10 mouse cellular contexts compared by ENCODE assay signal in the genomic region with DNA sequence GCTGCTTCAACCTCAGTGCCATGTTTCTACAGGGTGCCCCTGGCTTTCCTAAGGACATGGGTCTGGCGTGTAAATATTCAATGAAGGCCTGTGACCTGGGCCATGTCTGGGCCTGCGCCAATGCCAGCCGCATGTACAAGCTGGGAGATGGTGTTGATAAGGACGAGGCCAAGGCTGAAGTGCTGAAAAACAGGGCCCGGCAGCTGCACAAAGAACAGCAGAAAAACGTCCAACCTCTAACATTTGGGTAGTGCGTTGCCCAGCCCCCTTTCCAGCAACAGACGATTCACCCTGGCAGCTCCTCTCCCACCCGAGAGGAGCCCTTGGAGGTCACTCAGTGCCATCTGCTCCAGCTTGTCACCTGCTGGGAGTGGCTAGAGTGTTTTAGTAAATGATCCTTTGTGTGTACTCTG. TPM values are rescaled to one million over a fixed set of nuclear protein-coding genes. Genes with fewer than 3 reads are reported as not detected.
DNase-seq lines count a peak whose midpoint lies in the region; ATAC-seq lines count a peak whose summit lies in the region.
"Had no signal": no experiment of that assay in that cellular context is flagged by ENCODE, and none has a peak within 500 bp of the region (broad histone marks: within the 10 kb centered on the region; RNA-seq: fewer than 3 reads in every experiment).

No protein-coding gene starts in this region.

- DNase-seq in adrenal gland, postnatal 36 days = peak; percentile 76 to 82
- DNase-seq in embryonic facial prominence, embryonic 14.5 days (ENCODE audit: low spot score) = peak; percentile 56
- DNase-seq in lung, postnatal 10 days = no peak
- DNase-seq: heart, postnatal 10 days had no signal

- H3K9ac ChIP-seq in midbrain, embryonic 13.5 days (replicated peaks) = no peak overlapping the region; the same call in 1 of the 2 replicates
- no peak overlapping the region for H3K9ac ChIP-seq in midbrain, embryonic 16.5 days (ENCODE audit: low read depth, low read length)
- H3K9ac ChIP-seq in embryonic facial prominence, embryonic 14.5 days (ENCODE audit: low read depth, low read length) = no peak overlapping the region
- no peak overlapping the region for H3K9ac ChIP-seq in stomach, embryonic 15.5 days
- H3K9ac ChIP-seq: midbrain, embryonic 15.5 days had no signal

- no peak overlapping the region for H3K4me2 ChIP-seq in midbrain, embryonic 13.5 days (replicated peaks)
- no peak overlapping the region for H3K4me2 ChIP-seq in midbrain, embryonic 16.5 days (ENCODE audit: low read length)
- no peak overlapping the region for H3K4me2 ChIP-seq in embryonic facial prominence, embryonic 14.5 days (ENCODE audit: low read depth, low read length)
- H3K4me2 ChIP-seq in stomach, embryonic 15.5 days = no peak overlapping the region
- H3K4me2 ChIP-seq: midbrain, embryonic 15.5 days had no signal

- H3K36me3 ChIP-seq in midbrain, embryonic 13.5 days = peaks cover 45% of the 10 kb centered on the region
- H3K36me3 ChIP-seq in midbrain, embryonic 16.5 days (ENCODE audit: control insufficient read depth, insufficient read depth, low read length) = peaks cover 15% of the 10 kb centered on the region
- H3K36me3 ChIP-seq in embryonic facial prominence, embryonic 14.5 days (ENCODE audit: control insufficient read depth, insufficient read depth, low read length) = peaks cover 49% of the 10 kb centered on the region
- peaks cover 13% of the 10 kb centered on the region for H3K36me3 ChIP-seq in stomach, embryonic 15.5 days

- 55% methylated on average over 9 of the region's 9 CpGs for WGBS in midbrain, embryonic 13.5 days
- WGBS in midbrain, embryonic 16.5 days = 54% methylated on average over 9 of the region's 9 CpGs
- 77% methylated on average over 9 of the region's 9 CpGs for WGBS in embryonic facial prominence, embryonic 14.5 days
- 57% methylated on average over 9 of the region's 9 CpGs for WGBS in stomach, embryonic 15.5 days

- H3K27ac ChIP-seq in midbrain, embryonic 13.5 days = peak overlapping the region; percentile 51
- H3K27ac ChIP-seq in midbrain, embryonic 16.5 days (ENCODE audit: low read length) = no peak overlapping the region; the same call in 1 of the 2 replicates
- H3K27ac ChIP-seq in embryonic facial prominence, embryonic 14.5 days (replicated peaks; ENCODE audit: low read depth, low read length) = no peak overlapping the region; the same call in 1 of the 2 replicates
- H3K27ac ChIP-seq in stomach, embryonic 15.5 days = peak overlapping the region; percentile 46; the same call in 1 of the 2 replicates
- H3K27ac ChIP-seq: midbrain, embryonic 15.5 days had no signal

- no peaks in the 10 kb centered on the region for H3K27me3 ChIP-seq in midbrain, embryonic 13.5 days
- H3K27me3 ChIP-seq in midbrain, embryonic 16.5 days (ENCODE audit: control insufficient read depth, insufficient read depth, low read depth, low read length) = no peaks in the 10 kb centered on the region
- H3K27me3 ChIP-seq in embryonic facial prominence, embryonic 14.5 days (replicated peaks; ENCODE audit: control insufficient read depth, insufficient read depth, low read length) = no peaks in the 10 kb centered on the region
- H3K27me3 ChIP-seq in stomach, embryonic 15.5 days (replicated peaks) = no peaks in the 10 kb centered on the region
- H3K27me3 ChIP-seq: midbrain, embryonic 15.5 days had no signal

- H3K9me3 ChIP-seq in midbrain, embryonic 13.5 days = no peaks in the 10 kb centered on the region
- no peaks in the 10 kb centered on the region for H3K9me3 ChIP-seq in midbrain, embryonic 16.5 days (replicated peaks; ENCODE audit: control insufficient read depth, low read length, poor library complexity, severe bottlenecking)
- H3K9me3 ChIP-seq in embryonic facial prominence, embryonic 14.5 days (ENCODE audit: control insufficient read depth, low read length) = no peaks in the 10 kb centered on the region
- no peaks in the 10 kb centered on the region for H3K9me3 ChIP-seq in stomach, embryonic 15.5 days
- H3K9me3 ChIP-seq: midbrain, embryonic 15.5 days had no signal

- no peak; the same call in 1 of the 2 replicates for ATAC-seq in midbrain, embryonic 13.5 days
- no peak for ATAC-seq in midbrain, embryonic 16.5 days
- ATAC-seq in embryonic facial prominence, embryonic 14.5 days (ENCODE audit: low read depth) = peak; percentile 35; the same call in 1 of the 2 replicates
- peak; percentile 32; the same call in 1 of the 2 replicates for ATAC-seq in stomach, embryonic 15.5 days (ENCODE audit: insufficient read depth, low FRiP score, low read depth)
- ATAC-seq in erythroid progenitor cell, adult 5-6 weeks (replicated peaks; ENCODE audit: low FRiP score, poor library complexity, severe bottlenecking) = no peak
- no peak for ATAC-seq in activated CD4-positive, CD25-positive, alpha-beta regulatory T cell, adult 4 months

- H3K4me1 ChIP-seq in midbrain, embryonic 13.5 days (replicated peaks) = peaks cover 13% of the 10 kb centered on the region
- H3K4me1 ChIP-seq in midbrain, embryonic 16.5 days (ENCODE audit: control insufficient read depth, insufficient read depth, low read length) = no peaks in the 10 kb centered on the region
- H3K4me1 ChIP-seq in embryonic facial prominence, embryonic 14.5 days (ENCODE audit: control insufficient read depth, insufficient read depth, low read length) = no peaks in the 10 kb centered on the region
- peaks cover 10% of the 10 kb centered on the region for H3K4me1 ChIP-seq in stomach, embryonic 15.5 days

- no peak overlapping the region for H3K4me3 ChIP-seq in midbrain, embryonic 13.5 days (replicated peaks)
- H3K4me3 ChIP-seq in midbrain, embryonic 16.5 days (ENCODE audit: low read depth, low read length) = no peak overlapping the region
- no peak overlapping the region for H3K4me3 ChIP-seq in embryonic facial prominence, embryonic 14.5 days (ENCODE audit: low read depth, low read length)
- no peak overlapping the region for H3K4me3 ChIP-seq in stomach, embryonic 15.5 days (replicated peaks)
- H3K4me3 ChIP-seq: midbrain, embryonic 15.5 days had no signal

RNA-seq across cellular contexts. Expression of gene Coa7, which starts 10.4 kb away (rescaled TPM):
- polyA plus RNA-seq in midbrain, embryonic 13.5 days (2015; fragmentation: Nextera tagmentation; extraction: Ambion mirVana) = 49.5 and 50.5 TPM in 2 replicates
- 46.8 and 58.5 TPM in 2 replicates for polyA plus RNA-seq in midbrain, embryonic 16.5 days (2015; fragmentation: Nextera tagmentation; extraction: Ambion mirVana)
- 10 to 100 TPM; 39.0 to 46.7 TPM for total RNA-seq in adrenal gland, postnatal 36 days (2021)
- 39.5 and 40.2 TPM in 2 replicates for polyA plus RNA-seq in embryonic facial prominence, embryonic 14.5 days (2014; fragmentation: Nextera tagmentation; extraction: Ambion mirVana)
- 45.3 and 53.9 TPM in 2 replicates for polyA plus RNA-seq in stomach, embryonic 15.5 days (2015; fragmentation: Nextera tagmentation; extraction: Ambion mirVana)
- total RNA-seq in erythroid progenitor cell, adult 5-6 weeks (2015; ENCODE audit: low replicate concordance) = 2.5 TPM in 1 of 2 replicates, not detected in the other
- 2.8 and 11.9 TPM in 2 replicates for total RNA-seq in erythroid progenitor cell, adult 5-6 weeks (2017; ENCODE audit: low replicate concordance)
- polyA plus RNA-seq in activated CD4-positive, CD25-positive, alpha-beta regulatory T cell, adult 4 months (2017; shearing (Covaris generic)) = 10 to 100 TPM; 26.7 to 34.1 TPM

RNA-seq across cellular contexts. Expression of gene Zyg11b, which starts 37.4 kb away (rescaled TPM):
- 30.3 and 30.9 TPM in 2 replicates for polyA plus RNA-seq in midbrain, embryonic 13.5 days (2015; fragmentation: Nextera tagmentation; extraction: Ambion mirVana)
- 37.0 and 38.3 TPM in 2 replicates for polyA plus RNA-seq in midbrain, embryonic 16.5 days (2015; fragmentation: Nextera tagmentation; extraction: Ambion mirVana)
- 10 to 100 TPM; 32.6 to 50.0 TPM for total RNA-seq in adrenal gland, postnatal 36 days (2021)
- 13.8 and 14.5 TPM in 2 replicates for polyA plus RNA-seq in embryonic facial prominence, embryonic 14.5 days (2014; fragmentation: Nextera tagmentation; extraction: Ambion mirVana)
- 9.7 and 11.4 TPM in 2 replicates for polyA plus RNA-seq in stomach, embryonic 15.5 days (2015; fragmentation: Nextera tagmentation; extraction: Ambion mirVana)
- 3.8 and 5.0 TPM in 2 replicates for total RNA-seq in erythroid progenitor cell, adult 5-6 weeks (2015; ENCODE audit: low replicate concordance)
- 2.0 and 4.5 TPM in 2 replicates for total RNA-seq in erythroid progenitor cell, adult 5-6 weeks (2017; ENCODE audit: low replicate concordance)
- 10 to 100 TPM in 1 of 2 experiments, 1 to 10 TPM in 1; 9.8 to 14.8 TPM for polyA plus RNA-seq in activated CD4-positive, CD25-positive, alpha-beta regulatory T cell, adult 4 months (2017; shearing (Covaris generic))

RNA-seq across cellular contexts. Expression of gene Shisal2a, which starts 44.8 kb away (rescaled TPM):
- 4.5 and 5.9 TPM in 2 replicates for polyA plus RNA-seq in midbrain, embryonic 13.5 days (2015; fragmentation: Nextera tagmentation; extraction: Ambion mirVana)
- 6.8 and 6.9 TPM in 2 replicates for polyA plus RNA-seq in midbrain, embryonic 16.5 days (2015; fragmentation: Nextera tagmentation; extraction: Ambion mirVana)
- 1 to 10 TPM; 3.6 to 7.8 TPM for total RNA-seq in adrenal gland, postnatal 36 days (2021)
- 3.9 and 4.7 TPM in 2 replicates for polyA plus RNA-seq in embryonic facial prominence, embryonic 14.5 days (2014; fragmentation: Nextera tagmentation; extraction: Ambion mirVana)
- polyA plus RNA-seq in stomach, embryonic 15.5 days (2015; fragmentation: Nextera tagmentation; extraction: Ambion mirVana) = 2.3 and 2.6 TPM in 2 replicates
- total RNA-seq in erythroid progenitor cell, adult 5-6 weeks (2015; ENCODE audit: low replicate concordance) = not detected in 2 replicates
- total RNA-seq in erythroid progenitor cell, adult 5-6 weeks (2017; ENCODE audit: low replicate concordance) = not detected in 2 replicates
- not detected for polyA plus RNA-seq in activated CD4-positive, CD25-positive, alpha-beta regulatory T cell, adult 4 months (2017; shearing (Covaris generic))
- total RNA-seq: heart, postnatal 10 days had no signal

Comparison
In these comparisons a context has a peak if more than half of its experiments do, and no peak if none do; other contexts are left out.
1. H3K27ac ChIP-seq: peak in midbrain, embryonic 13.5 days (single experiment) and stomach, embryonic 15.5 days (single experiment); none in midbrain, embryonic 16.5 days (single experiment) and embryonic facial prominence, embryonic 14.5 days (single experiment).
2. ATAC-seq: peak in embryonic facial prominence, embryonic 14.5 days (single experiment) and stomach, embryonic 15.5 days (single experiment); none in midbrain, embryonic 13.5 days (single experiment), midbrain, embryonic 16.5 days (single experiment), erythroid progenitor cell, adult 5-6 weeks (single experiment) and activated CD4-positive, CD25-positive, alpha-beta regulatory T cell, adult 4 months (single experiment).